Mouse (Mus musculus): ENCODE measurements at regions not wholly inside any gene's neighbourhood (a gene's known extent, or its start where the extent isn't known, plus 50 kb on each side); places are given as distances from the start of the nearest gene placed in this dataset.

DNA sequence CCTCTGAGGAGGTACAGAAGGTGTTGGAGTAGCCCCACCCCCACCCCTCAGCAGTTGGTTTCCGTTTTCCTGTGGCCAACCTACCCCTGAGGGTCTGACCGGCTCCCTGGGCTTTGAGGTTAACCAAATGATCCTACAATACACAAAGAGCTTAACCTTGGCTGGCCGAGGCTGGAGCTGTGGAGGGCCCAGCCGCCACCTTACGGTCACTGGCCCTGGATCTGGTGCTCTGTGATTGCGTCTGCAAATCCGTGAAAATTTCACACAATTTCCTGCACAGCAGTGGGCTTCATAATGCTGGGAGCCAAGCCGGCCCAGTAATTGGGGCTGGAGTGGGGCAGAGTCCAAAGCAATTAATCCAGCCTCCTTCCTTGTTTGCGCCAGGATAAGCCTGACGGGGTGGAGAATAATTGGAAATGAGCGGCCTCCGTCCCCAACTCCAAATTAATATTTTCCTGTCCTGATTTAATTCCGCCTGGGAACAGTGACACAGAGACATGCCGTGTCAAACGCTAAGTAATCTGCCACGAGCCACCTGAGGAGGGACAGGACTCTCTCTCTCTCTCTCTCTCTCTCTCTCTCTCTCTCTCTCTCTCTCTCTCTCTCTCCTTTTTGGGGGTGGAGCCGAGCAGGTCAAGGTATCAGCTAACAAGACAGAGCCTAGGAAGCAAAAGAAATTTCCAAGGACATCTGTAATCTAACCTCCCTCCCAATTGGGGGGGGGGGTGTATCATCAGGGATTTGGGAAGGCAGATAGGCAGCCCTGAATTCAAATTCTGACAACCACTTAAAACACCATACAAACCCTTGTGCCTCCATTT lies 80.3 kb downstream of the Mrm1 start:
- TF ChIP-seq CTCF (conservative IDR thresholded peaks at IDR 0.05; ENCODE audit: insufficient read depth, insufficient read length, low read depth, low read length) (no peak), POLR2A (IDR thresholded peaks at IDR 0.05; ENCODE audit: low read depth, low read length) (no peak)

All from kidney, adult 2 months (tissue).